Mouse (Mus musculus) bone marrow, adult 2 months (tissue): ENCODE measurements around the gene Plekhj1.

ENCODE experiments used
- CTCF ChIP-seq: fragments of 200-500 bp; IDR thresholded peaks from 2 replicates; pipeline ENCODE4 v1.5.1; 2011; ENCODE audit warnings: low read length, control low read depth; ENCODE audit not compliant: control insufficient read depth, insufficient read depth
- POLR2A ChIP-seq: fragments of 200-500 bp; IDR thresholded peaks from 2 replicates; pipeline ENCODE4 v1.6.1; 2011; ENCODE audit warnings: low read depth, mild to moderate bottlenecking, control low read depth, low read length, borderline replicate concordance; ENCODE audit not compliant: control insufficient read depth

DNA sequence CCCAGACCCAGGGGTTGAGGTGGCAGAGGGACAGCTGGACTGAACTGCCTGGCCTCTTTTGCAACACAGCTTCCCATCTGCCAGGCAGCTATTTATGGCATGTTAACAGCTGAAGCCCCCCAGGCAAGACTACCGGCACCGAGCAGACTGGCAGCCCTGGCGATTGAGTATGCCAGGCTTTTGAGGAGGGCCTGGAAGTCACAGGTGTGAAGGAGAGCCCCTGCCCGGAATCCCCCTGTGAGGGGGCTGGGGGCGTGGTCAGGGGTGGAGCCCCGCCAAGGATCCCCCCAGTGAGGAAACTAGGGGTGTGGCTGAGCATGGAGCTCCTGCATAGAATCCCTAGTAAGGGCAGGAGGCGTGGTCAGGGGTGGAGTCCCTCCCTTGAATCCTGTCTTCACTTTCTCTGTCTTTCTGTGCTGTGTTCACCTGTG lies 38.5 kb upstream of the Plekhj1 start:
- TF ChIP-seq CTCF (no peak), POLR2A (no peak)
